Mouse (Mus musculus) cerebellum, adult 2 months (tissue): ENCODE results near the gene Ankrd13c.

Source experiments
- CTCF ChIP-seq: fragments of 200-500 bp; IDR thresholded peaks from 2 replicates; pipeline ENCODE4 v1.5.1; 2011; ENCODE audit warnings: low read depth, mild to moderate bottlenecking, control low read depth, low read length, moderate library complexity, borderline replicate concordance; ENCODE audit not compliant: insufficient read depth
- POLR2A ChIP-seq: fragments of 200-500 bp; IDR thresholded peaks from 2 replicates; pipeline ENCODE4 v1.6.1; 2011; ENCODE audit warnings: low read length, control low read depth, borderline replicate concordance; ENCODE audit not compliant: insufficient read depth

DNA sequence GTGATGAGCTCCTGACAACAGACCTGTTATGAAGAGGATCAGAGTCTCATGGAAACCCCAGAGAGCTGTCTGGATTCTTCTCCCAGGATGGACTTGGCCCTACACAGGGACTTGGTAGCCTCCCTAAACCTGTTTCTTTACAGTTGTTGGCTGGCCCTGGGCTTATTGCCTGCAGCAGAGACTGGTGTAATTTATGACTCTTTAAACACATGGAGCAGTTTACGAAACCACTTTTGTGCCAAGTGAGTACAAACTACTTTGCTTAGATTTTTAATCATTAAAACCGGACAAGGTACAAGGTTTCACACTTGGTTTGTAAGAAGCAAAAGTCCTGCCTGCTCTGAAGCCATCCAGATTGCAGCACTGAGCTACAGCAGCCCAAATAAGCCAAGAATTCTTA lies 34.9 kb upstream of the Ankrd13c start:
- TF ChIP-seq POLR2A (no peak), CTCF (no peak)
